Mouse (Mus musculus) embryonic facial prominence, embryonic 10.5 days (tissue): ENCODE measurements around the gene Zfhx3. TPM values are rescaled to one million over a fixed set of nuclear protein-coding genes. Genes with fewer than 3 reads are reported as not detected.

Experiments used
- DNase-seq: peaks from one replicate; pipeline ENCODE4 v3.0.0-alpha.2; 2017; ENCODE audit warnings: low spot score
- H3K27ac ChIP-seq: fragments of 300-500 bp; sonication (generic); replicated peaks from 2 replicates; pipeline ENCODE4 v1.5.1; 2016; ENCODE audit warnings: mild to moderate bottlenecking
- H3K27me3 ChIP-seq: fragments of 300-500 bp; sonication (generic); replicated peaks from 2 replicates; pipeline ENCODE4 v1.6.1; 2016; ENCODE audit warnings: low read depth, mild to moderate bottlenecking; ENCODE audit not compliant: poor library complexity, severe bottlenecking
- H3K36me3 ChIP-seq: fragments of 300-500 bp; sonication (generic); replicated peaks from 2 replicates; pipeline ENCODE4 v1.6.1; 2016; ENCODE audit warnings: mild to moderate bottlenecking, moderate library complexity
- H3K4me1 ChIP-seq: fragments of 300-500 bp; sonication (generic); 2 replicates; pipeline ENCODE4 v1.6.1; 2016
- H3K4me3 ChIP-seq: fragments of 300-500 bp; sonication (generic); 2 replicates; pipeline ENCODE4 v1.5.1; 2016; ENCODE audit warnings: mild to moderate bottlenecking, moderate library complexity
- H3K9me3 ChIP-seq: fragments of 300-500 bp; sonication (generic); 2 replicates; pipeline ENCODE4 v1.6.1; 2016; ENCODE audit warnings: mild to moderate bottlenecking
- WGBS: fragments of 180-500 bp; shearing (Covaris S2); methylation state at CpG from one replicate; pipeline ENCODE4 v1.1.7; 2016; 5-methylcytosine and 5-hydroxymethylcytosine counted together
- polyA plus RNA-seq: library from polyadenylated mRNA; unstranded; fragments of >200 nt; fragmentation: Nextera tagmentation; extraction: Ambion mirVana; gene quantifications from 2 replicates; pipeline ENCODE4 v1.2.1, GENCODE M21; 2016

Gene Zfhx3
- polyA plus RNA-seq, 1 experiment from 2014 or later: 18.8 TPM

GRCm38 (mm10) chr8:108454561-108455311, 512.3 kb downstream of the Zfhx3 start:
- Histone ChIP-seq H3K27ac (peak overlapping the region; percentile 51; the same call in 1 of the 2 replicates), H3K4me1 (peaks cover 27% of the 10 kb centered on the region), H3K36me3 (peaks cover 5% of the 10 kb centered on the region), H3K27me3 (peaks cover 17% of the 10 kb centered on the region), H3K9me3 (peaks cover 17% of the 10 kb centered on the region), H3K4me3 (no peak overlapping the region)
- peak; percentile 47 for DNase-seq
- WGBS: 50% methylated on average over 18 of the region's 18 CpGs

DNA sequence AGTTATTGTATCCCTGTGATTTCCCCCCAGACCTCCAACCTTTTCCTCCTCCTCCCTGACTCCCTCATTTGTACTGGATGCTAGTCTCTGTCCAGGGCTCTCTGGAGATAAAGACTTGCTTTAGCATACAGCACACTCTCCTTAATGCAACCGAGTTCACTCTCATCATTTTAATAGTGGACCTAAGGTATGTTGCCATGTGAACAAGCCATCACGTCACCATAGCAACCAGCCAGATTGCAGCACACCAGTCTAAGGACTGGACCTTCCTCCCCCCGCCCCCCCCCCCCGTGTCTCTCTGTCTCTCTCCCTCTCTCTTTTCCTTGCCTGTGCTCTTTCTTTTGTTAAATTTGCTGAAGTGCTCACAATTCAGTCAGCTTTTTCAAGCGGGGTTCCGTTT, 524.2 kb downstream of the Zfhx3 start:
- 74% methylated on average over 6 of the region's 6 CpGs for WGBS
- no peak for DNase-seq
- Histone ChIP-seq H3K36me3 (no peaks in the 10 kb centered on the region), H3K27me3 (no peaks in the 10 kb centered on the region), H3K4me3 (no peak overlapping the region), H3K9me3 (no peaks in the 10 kb centered on the region), H3K4me1 (peaks cover 31% of the 10 kb centered on the region), H3K27ac (no peak overlapping the region)

GRCm38 (mm10) chr8:108467172-108468035, 525.0 kb downstream of the Zfhx3 start:
- no peak overlapping the region for H3K4me3 ChIP-seq
- H3K9me3 ChIP-seq: no peaks in the 10 kb centered on the region
- DNase-seq: no peak
- no peaks in the 10 kb centered on the region for H3K36me3 ChIP-seq
- no peaks in the 10 kb centered on the region for H3K27me3 ChIP-seq
- H3K27ac ChIP-seq: no peak overlapping the region
- 85% methylated on average over 19 of the region's 19 CpGs for WGBS
- H3K4me1 ChIP-seq: peaks cover 35% of the 10 kb centered on the region

GRCm38 (mm10) chr8:108470269-108470668, 527.8 kb downstream of the Zfhx3 start:
- no peak overlapping the region for H3K27ac ChIP-seq
- 91% methylated on average over 3 of the region's 3 CpGs for WGBS
- H3K36me3 ChIP-seq: no peaks in the 10 kb centered on the region
- H3K27me3 ChIP-seq: no peaks in the 10 kb centered on the region
- no peak for DNase-seq
- no peak overlapping the region for H3K4me3 ChIP-seq
- H3K4me1 ChIP-seq: peaks cover 35% of the 10 kb centered on the region
- H3K9me3 ChIP-seq: no peaks in the 10 kb centered on the region

DNA sequence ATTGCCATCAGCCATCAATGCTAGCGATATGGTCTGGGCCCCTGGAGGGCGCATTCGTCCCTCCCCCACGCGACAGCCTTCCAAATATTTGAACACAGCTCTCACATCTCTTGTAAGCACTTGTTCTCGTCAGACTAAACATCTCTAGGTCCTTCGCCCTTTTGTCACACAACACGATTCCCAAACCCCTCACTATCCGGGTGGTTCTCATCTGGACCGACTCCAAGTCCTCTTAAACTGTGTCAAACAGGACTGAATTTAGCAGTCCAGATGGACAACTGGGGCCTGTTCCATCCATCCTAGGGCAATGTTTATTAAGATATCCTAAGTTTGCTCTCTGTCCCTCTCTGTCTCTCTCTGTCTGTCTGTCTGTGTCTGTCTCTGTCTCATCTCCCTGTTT, 532.1 kb downstream of the Zfhx3 start:
- Histone ChIP-seq H3K9me3 (no peaks in the 10 kb centered on the region), H3K4me3 (no peak overlapping the region), H3K27ac (no peak overlapping the region), H3K27me3 (no peaks in the 10 kb centered on the region), H3K4me1 (peaks cover 14% of the 10 kb centered on the region), H3K36me3 (no peaks in the 10 kb centered on the region)
- 88% methylated on average over 10 of the region's 10 CpGs for WGBS
- DNase-seq: no peak

- no peak for DNase-seq
- H3K4me3 ChIP-seq: no peak overlapping the region
- peaks cover 30% of the 10 kb centered on the region for H3K4me1 ChIP-seq
- H3K9me3 ChIP-seq: no peaks in the 10 kb centered on the region
- no peak overlapping the region for H3K27ac ChIP-seq
- WGBS: 81% methylated on average over 8 of the region's 8 CpGs
- H3K36me3 ChIP-seq: no peaks in the 10 kb centered on the region
- H3K27me3 ChIP-seq: 0 out of 2 replicates have a peak, but pooled peaks cover 3% of the 10 kb centered on the region
Observed at GRCm38 (mm10) chr8:108478131-108478530, 535.7 kb downstream of the Zfhx3 start.

GRCm38 (mm10) chr8:108480141-108480540, 537.7 kb downstream of the Zfhx3 start:
- Histone ChIP-seq H3K4me1 (peaks cover 39% of the 10 kb centered on the region), H3K27ac (peak overlapping the region; percentile 57; the same call in 1 of the 2 replicates), H3K27me3 (0 out of 2 replicates have a peak, but pooled peaks cover 3% of the 10 kb centered on the region), H3K4me3 (no peak overlapping the region), H3K36me3 (no peaks in the 10 kb centered on the region), H3K9me3 (no peaks in the 10 kb centered on the region)
- DNase-seq: no peak
- WGBS: 83% methylated on average over 12 of the region's 12 CpGs

GRCm38 (mm10) chr8:108481167-108481815, 538.8 kb downstream of the Zfhx3 start:
- Histone ChIP-seq H3K4me3 (no peak overlapping the region), H3K27me3 (0 out of 2 replicates have a peak, but pooled peaks cover 3% of the 10 kb centered on the region), H3K4me1 (peaks cover 39% of the 10 kb centered on the region), H3K9me3 (no peaks in the 10 kb centered on the region), H3K27ac (peak overlapping the region; percentile 86), H3K36me3 (no peaks in the 10 kb centered on the region)
- DNase-seq: peak; percentile 84
- WGBS: 52% methylated on average over 11 of the region's 11 CpGs

GRCm38 (mm10) chr8:108496101-108496500, 553.7 kb downstream of the Zfhx3 start:
- WGBS: 89% methylated on average over 12 of the region's 12 CpGs
- DNase-seq: no peak
- Histone ChIP-seq H3K4me1 (peaks cover 13% of the 10 kb centered on the region), H3K36me3 (no peaks in the 10 kb centered on the region), H3K27me3 (peaks cover 6% of the 10 kb centered on the region; the same call in 1 of the 2 replicates), H3K27ac (no peak overlapping the region), H3K9me3 (no peaks in the 10 kb centered on the region), H3K4me3 (no peak overlapping the region)

DNA sequence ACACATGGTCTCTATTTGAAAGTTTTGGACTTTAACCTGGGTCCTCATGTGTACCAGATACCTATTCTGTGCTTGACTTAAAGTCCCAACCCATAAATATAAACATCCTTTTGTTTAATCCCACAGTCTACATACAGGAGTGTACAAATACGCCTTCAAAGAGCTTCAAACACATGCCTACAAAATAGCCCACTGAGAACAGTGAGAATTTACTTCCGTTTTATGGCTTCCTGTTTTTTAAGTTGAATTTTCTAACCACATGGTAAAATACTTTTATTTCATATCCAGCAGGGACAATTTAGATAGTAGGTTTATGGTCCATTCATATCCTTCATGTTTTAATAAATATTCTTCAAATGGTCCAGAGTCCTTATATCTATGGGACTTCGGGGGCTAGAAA, 564.3 kb downstream of the Zfhx3 start:
- H3K9me3 ChIP-seq: no peaks in the 10 kb centered on the region
- no peaks in the 10 kb centered on the region for H3K36me3 ChIP-seq
- 91% methylated on average over 3 of the region's 3 CpGs for WGBS
- 0 out of 2 replicates have a peak, but pooled peaks cover 4% of the 10 kb centered on the region for H3K27me3 ChIP-seq
- H3K4me1 ChIP-seq: peaks cover 13% of the 10 kb centered on the region
- no peak for DNase-seq
- H3K27ac ChIP-seq: no peak overlapping the region
- H3K4me3 ChIP-seq: no peak overlapping the region

DNA sequence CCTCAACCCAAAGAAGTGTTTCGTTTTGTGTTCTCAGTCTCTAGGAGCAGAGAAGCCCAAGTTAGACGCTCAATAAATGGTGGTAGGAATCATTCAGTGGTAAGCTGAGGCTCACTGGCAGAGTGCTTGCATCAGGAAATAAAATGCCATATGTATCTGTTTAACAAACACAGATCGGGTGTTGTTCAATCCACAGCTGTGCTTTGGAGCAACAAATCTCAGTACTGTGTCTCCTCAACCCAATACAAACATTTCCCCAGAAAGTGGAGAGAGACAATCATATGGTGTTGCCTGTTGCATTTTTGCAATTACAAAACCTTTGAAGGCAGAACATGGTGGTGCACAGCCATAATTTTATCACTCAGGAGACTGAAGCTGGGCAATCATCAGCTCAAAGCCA, 565.3 kb downstream of the Zfhx3 start:
- Histone ChIP-seq H3K36me3 (no peaks in the 10 kb centered on the region), H3K4me3 (no peak overlapping the region)

GRCm38 (mm10) chr8:108510641-108511325, 568.3 kb downstream of the Zfhx3 start:
- peak overlapping the region; percentile 80 for H3K27ac ChIP-seq
- H3K9me3 ChIP-seq: no peaks in the 10 kb centered on the region
- peak; percentile 20 for DNase-seq
- 40% methylated on average over 14 of the region's 14 CpGs for WGBS
- H3K4me1 ChIP-seq: peaks cover 13% of the 10 kb centered on the region
- no peak overlapping the region for H3K4me3 ChIP-seq
- 0 out of 2 replicates have a peak, but pooled peaks cover 4% of the 10 kb centered on the region for H3K27me3 ChIP-seq
- no peaks in the 10 kb centered on the region for H3K36me3 ChIP-seq

More for the DNA sequence above, 565.3 kb downstream of the Zfhx3 start:
- Histone ChIP-seq H3K27ac (no peak overlapping the region), H3K4me1 (peaks cover 13% of the 10 kb centered on the region), H3K27me3 (0 out of 2 replicates have a peak, but pooled peaks cover 4% of the 10 kb centered on the region), H3K9me3 (no peaks in the 10 kb centered on the region)
- WGBS: 85% methylated on average over 3 of the region's 3 CpGs
- no peak for DNase-seq
